Mouse (Mus musculus): ENCODE measurements around the gene Acot1.
"Not testable (repeated sequence)": the region's sequence is repeated elsewhere in the genome, so short reads cannot be mapped to it uniquely, and the experiment has no call there.

Gene Acot1

DNA sequence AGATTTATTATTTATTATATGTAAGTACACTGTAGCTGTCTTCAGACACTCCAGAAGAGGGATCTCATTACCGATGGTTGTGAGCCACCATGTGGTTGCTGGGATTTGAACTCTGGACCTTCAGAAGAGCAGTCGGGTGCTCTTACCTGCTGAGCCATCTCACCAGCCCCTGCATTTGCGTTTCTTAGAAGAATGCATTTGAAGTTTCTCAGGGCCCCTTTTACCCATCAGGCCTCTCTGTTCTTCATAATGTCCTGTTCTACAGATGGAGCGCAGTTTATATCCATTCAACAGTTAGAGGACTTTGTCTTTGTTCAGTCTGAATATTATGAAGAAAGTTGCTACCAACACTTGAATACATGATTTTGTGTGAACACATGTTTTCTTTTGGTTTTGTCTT, 13.0 kb downstream of the Acot1 start:
- DNase-seq: not testable (repeated sequence)

DNA sequence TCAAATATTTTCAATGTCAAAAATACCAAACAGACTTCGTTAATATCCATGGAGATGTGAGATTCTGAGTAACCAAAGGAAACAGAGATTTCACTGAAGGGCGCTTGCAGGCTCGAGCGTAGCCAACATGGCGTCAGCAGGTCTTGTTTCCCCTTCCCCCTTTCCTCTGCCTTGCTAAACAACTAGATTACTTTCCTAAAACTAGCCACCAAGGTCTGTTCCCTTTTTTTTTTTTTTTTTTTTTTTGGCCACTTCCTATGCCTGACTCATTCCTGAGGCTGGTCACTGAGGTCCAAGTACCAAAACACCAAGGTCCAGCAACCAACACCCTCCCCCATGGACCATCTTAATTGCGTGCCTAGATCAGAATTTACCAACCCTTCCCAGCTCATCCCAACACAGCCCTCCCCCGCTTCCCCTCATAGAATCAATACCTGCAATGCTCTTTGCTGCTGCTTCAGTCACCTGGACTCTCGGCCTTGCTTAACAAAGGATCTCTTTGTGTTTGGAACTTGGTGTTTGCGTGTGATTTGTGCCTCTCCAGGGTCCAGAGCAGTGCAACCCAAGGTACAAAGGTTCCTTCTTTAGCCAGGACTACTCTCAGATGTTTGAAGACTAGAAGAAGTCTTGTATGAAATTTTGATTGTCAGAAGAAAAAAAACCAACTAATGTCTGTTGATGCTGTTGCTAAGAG, 13.9 kb downstream of the Acot1 start:
- DNase-seq: no peak

DNA sequence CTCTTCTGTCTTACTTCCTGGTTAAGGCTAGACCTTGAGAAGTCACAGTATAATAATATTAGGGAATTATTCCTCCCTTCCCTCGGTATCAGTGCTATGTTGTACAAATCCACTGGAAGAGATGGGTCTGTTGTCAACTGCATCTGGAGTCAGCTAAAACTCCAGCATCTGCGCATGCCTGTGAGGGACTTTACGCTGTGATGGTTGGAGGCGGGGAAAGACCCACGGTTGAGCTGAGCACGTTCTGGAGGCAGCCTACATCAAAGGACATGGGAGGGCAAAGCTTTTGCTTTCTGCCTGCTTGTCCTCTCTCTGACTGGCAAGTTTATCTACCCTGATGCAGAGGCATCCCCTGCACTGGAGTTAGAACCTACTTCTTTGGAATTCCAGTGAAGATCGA, 16.6 kb downstream of the Acot1 start:
- no peak for DNase-seq

- not testable (repeated sequence) for DNase-seq
Measured at GRCm38 (mm10) chr12:84028328-84028727, 19.0 kb downstream of the Acot1 start.

DNA sequence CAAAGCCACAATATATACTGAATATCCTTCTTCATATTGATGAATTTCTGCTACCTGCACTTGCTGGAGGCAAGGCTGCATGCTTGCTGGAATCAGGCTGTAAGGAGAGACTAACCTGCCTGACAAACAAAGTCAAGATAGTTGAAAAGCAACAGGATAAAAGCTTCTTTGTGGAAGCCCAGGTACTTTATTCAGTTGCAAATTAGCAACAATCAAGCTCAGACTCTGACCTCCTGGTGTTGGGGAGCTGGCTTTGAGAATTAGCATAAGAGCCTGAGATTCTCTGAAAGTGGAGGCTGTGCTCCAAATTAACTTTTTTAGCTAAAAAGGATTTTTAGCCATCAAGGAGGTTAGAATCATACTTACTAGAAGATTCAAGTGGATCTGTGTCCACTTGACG, 19.8 kb downstream of the Acot1 start:
- DNase-seq: not testable (repeated sequence)

DNA sequence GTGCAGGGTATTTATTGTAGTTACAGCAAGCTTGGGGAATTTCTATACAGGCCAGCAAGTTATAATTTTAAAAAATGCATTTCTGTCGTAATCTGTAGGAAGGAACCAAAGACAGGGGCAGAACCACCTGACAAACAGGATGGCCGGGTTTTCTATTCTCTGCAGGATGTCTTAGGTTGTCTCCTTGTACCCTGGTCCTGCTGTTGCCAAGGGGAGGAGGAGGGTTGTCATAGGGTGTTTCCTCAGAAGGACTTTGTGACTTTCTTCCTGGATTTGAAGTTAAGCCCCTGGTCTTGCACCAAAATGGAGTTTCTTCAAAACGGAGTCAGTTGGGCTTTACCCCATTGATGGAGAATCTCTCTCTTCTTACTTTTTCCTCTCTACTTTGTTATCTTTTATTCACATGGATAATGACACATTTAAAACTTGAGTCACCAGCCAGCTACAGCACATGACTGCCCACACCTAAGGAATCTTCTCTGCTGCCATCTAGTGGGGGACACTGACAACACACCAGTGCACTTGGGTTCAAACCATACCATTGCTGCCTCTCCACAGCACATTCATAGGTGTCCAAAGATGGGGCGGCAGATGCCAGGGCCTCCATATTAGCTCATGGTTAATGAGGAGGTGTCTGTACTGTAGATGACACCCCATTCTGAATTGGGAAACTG, 21.5 kb downstream of the Acot1 start:
- DNase-seq: peak; percentile 88 to 90

GRCm38 (mm10) chr12:84032854-84033253, 23.6 kb downstream of the Acot1 start:
- DNase-seq: no peak

DNA sequence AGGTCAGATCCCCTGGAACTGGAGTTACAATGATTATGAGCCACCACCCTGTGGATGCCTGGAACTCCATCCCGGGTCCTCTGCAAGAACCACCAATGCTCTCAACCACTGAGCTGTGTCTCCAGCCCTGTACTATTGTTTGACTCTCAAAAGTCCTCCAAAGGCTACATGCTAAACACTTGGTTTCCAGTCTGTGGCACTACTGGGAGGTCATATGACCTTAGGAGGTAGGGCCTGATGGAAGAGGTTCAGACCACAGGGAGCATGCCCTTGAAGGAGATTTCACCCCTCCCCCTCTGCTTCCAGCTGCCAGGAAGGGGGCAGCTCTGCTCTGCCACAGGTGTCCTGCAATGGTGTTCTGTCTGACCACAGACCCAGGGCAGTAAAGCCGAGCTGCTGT, 24.0 kb downstream of the Acot1 start:
- DNase-seq: not testable (repeated sequence)

DNA sequence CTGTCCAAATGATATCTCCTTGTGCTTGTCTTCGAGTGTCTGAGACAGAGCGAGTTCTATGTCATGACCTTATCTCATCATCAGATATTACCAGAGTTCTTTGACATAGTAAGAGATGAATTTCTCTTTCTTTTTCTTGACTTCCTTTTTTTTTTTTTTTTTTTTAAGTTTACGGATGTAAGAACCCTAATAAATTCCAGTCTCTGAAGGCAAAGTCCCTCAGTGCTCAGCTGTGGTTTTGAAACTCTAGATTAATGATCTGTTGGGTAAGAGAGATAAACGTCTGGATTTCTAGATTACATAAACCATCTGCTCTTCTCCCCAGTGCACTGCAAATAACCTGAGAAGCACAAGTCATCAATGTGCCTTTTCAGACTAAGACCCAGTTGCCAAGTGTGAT, 24.8 kb downstream of the Acot1 start:
- no peak for DNase-seq

DNA sequence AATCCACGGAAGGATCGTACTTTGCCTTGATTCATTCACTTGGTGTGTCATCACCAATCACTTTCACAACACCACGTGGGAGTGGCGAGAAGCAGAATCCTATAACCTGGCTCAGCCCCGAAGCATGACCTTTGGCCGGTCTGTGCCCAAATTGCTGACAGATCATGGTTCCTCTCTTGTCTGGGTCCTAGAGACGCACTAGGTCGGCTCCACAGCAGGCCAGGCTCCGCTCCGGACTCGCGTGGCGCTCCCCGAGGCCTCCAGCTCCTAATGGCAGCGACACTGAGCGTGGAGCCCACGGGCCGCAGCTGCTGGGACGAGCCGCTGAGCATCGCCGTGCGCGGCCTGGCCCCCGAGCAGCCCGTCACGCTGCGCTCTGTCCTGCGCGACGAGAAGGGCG, 29.0 kb downstream of the Acot1 start, which contains the start of gene Acot4:
Gene Acot4 (plus strand): TSS at position 139 of the 400 bp plus-strand sequence.
- DNase-seq: peak; percentile 32 to 42

DNA sequence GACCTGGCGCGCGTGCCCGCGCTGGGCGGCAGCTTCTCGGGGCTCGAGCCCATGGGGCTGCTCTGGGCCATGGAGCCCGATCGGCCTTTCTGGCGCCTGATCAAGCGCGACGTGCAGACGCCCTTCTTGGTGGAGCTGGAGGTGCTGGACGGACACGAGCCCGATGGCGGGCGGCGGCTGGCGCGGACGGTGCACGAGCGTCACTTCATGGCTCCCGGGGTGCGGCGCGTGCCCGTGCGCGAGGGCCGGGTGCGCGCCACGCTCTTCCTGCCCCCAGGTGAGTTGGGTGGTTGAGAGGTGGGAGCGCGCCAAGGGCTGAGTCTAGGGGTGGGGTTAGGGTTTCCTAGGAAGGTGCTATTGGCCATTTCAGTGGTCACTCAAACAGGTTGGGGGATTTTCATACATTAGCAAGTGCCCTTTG, 29.4 kb downstream of the Acot1 start, which contains the start of gene Gm49366:
Gene Gm49366 (plus strand): TSS at position 245 of the 421 bp plus-strand sequence.
- peak; percentile 69 to 75 for DNase-seq

DNA sequence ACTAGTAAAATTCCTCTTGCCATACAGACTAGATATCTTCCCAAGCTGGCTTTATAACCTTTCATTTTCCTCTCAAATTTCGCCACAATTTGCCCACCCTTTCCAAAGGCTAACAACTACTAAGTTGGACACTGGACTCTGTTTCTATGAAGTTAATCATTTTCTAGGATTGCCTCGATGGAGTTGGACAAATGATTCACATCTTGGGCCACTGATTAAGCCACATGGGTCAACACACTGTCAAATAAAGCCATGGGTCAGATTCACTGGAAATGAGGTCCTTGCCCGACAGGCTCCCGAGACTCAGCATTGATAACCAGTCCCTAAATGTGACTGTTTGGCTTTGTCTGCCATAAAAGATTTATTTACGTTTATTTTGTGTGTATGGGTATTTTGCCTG, 33.0 kb downstream of the Acot1 start:
- no peak for DNase-seq

DNA sequence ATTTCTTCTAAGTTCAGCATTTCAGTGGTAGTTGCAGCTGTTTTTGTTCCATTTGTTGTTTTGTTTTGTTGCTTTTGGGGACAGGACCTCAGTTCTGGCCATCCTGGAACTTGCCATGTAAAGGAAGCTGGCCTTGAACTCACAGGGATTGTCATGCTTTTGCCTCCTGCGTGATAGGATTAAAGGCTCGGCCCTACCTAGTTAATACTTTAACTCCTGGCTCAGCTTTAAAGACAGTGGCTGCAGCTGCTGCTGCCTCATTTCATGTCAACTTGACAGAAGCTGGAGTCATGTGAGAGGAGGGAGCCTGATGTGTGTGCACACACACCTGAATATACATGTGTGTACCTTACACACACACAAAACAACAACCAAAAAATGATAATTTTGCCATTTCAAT, 34.8 kb downstream of the Acot1 start:
- no peak for DNase-seq

DNA sequence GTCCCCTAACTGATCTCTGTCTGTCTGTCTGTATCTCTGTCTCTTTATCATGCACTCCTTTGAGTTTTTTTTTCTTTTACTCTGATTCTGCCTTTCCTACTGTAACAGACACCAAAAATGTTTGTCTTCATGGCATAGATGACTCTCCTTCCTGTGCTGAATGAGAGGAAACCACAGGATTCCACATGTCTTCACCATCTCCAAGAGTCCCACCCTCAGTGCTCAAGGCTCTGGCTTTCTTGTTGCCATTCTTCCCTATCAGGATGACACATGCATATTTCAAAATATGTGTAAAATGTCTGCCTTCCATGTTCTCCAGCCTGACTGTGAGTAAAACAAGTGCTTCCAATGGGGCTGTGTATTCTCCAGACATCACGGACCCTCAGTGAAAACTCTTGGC, 37.6 kb downstream of the Acot1 start:
- no peak for DNase-seq

DNA sequence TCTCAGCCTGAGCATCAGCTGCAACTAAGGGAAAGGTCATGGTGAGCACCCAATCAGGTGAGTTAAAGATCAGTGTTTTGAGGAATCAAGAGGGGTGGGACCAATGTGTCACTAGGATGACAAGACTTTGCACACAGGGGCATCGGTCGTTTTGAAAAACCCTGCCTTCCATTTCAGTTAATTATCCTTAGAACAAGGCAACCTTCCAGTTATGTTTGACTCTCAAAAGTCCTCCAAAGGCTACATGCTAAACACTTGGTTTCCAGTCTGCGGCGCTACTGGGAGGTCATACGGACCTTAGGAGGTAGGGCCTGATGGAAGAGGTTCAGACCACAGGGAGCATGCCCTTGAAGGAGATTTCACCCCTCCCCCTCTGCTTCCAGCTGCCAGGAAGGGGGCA, 41.5 kb downstream of the Acot1 start:
- not testable (repeated sequence) for DNase-seq

DNA sequence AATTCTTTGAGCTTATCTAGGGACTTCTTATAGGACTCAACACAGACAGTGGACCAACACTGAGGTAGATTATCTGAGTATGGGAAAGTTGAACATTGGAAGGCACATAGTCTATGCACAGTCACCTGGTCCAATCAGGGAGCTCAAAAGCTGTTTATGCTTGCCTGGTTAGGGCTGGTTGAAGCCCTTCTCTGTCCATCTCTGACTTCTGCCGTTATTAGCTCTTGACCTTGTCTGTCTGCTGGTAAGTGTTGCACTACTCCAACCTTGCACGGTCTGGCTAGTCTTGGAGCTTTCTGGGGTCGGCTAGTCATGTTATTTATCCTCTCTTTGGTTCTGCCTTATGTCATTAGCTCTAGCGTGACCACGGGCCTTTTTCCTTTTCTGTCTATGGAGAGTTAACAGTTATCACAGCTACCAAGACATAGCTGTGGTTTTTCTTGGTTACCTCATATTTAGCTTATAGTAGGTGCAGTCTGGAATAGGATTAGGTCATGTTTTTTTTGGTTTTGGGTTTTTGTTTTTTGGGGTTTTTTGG, 42.7 kb downstream of the Acot1 start, which contains the start of gene Acot3:
Gene Acot3 (plus strand): TSS at position 208 of the 538 bp plus-strand sequence.
- DNase-seq: no peak

DNA sequence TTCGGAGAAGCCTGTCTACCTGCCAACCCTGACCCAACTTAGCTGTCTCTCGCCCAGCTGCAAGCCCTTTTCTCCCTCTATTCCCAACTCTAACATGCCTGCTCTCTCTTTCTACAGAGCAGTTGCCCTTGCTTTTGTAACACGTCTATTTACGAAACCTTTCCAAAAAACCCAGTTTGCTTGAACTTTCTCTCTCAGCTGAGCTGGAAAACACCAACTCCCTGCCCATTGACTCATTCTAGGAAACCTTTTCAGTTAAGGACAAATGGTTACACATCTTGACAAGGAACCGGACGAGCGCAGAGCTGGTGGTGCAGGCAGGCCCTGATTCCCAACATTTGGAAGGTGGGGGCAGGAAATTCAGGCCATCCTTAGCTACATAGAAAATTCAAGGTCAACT, 43.3 kb downstream of the Acot1 start:
- no peak for DNase-seq

DNA sequence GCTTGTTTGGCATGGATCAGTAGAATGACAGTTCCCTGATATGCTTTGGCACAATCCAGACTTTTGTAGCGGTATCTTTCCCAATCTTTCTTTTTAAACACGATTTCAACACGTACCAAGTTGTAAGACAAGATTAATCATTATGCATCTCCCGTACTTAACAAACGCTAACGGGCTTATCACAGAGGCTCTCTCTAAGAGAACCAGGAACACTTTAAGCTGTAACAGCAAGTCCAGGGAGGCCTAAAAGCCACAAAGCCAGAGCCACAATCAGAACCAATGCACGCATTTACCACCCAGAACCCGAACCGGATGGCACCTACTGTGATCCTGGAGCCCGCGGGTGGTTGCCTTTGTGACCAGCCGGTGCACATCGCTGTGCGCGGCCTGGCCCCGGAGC, 43.9 kb downstream of the Acot1 start:
- peak; percentile 21 to 29 for DNase-seq

DNA sequence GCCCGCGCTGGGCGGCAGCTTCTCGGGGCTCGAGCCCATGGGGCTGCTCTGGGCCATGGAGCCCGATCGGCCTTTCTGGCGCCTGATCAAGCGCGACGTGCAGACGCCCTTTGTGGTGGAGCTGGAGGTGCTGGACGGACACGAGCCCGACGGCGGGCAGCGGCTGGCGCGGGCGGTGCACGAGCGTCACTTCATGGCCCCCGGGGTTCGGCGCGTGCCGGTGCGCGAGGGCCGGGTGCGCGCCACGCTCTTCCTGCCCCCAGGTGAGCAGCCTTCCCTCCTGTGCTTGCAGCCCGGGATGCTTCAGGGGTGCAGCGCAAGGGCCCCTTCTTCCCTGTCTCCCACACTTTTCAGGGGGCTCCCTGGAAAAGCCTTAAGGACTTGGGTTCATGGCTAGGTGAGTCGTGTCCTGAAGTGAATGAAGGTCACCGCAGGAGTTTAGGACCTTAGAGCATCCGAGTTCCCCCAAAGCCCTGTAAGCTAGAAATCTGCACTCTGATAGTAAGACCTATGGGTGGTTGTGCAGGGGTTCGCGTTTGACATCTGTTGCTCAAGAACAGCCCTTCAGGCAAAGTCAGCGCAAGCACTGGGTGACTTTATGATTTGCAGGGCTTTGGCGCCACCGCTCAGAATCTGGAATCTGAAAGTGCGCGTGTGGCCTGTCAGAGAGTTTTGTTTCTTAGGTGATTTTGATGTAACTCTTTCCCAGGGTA, 44.5 kb downstream of the Acot1 start:
- peak; percentile 38 to 42 for DNase-seq

DNA sequence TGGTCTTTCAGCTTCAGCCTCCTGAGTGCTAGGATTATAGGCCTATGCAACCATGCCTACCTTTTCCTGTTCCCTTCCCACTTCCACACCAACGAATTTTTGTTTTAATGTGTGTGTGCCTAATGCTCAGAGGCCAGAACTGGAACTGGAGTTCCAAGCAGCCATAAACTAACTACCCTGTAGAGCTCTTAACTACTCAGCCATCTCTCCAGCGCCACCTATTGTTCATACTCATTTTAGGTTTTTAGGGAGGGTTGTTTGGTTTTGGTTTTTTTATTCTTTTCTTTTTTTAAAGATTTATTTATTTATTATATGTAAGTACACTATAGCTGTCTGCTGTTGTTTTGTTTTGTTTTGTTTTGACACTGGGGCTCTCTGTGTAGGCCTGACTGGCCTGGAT, 51.7 kb downstream of the Acot1 start:
- DNase-seq: peak; percentile 27 to 35

- no peak for DNase-seq
Measured at GRCm38 (mm10) chr12:84062336-84062735, 53.0 kb downstream of the Acot1 start.

DNA sequence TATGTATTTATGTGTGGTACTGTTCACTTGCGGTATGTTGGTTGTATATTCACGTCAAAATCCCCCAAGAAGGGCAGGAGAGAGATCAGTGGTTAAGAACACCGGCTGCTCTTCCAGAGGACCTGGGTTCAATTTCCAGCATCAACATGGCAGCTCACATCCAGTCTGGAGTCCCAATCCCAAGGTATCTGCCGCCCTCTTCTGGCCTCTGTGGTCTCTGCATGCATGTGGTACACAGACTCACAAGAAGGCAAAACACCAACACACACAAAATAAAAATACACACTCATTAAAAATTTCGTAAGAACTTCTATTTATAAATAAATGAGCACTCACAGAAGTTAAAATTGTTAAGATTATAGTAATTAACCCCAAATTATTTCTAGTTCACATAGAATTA, 53.9 kb downstream of the Acot1 start:
- DNase-seq: peak in 1 of 2 experiments; percentile 61

GRCm38 (mm10) chr12:84063833-84064232, 54.5 kb downstream of the Acot1 start:
- no peak for DNase-seq

All from cerebellum, postnatal 14 days (tissue).